Mouse (Mus musculus) stomach, embryonic 16.5 days (tissue): ENCODE measurements around the gene Slc35e3. TPM values are rescaled to one million over a fixed set of nuclear protein-coding genes. Genes with fewer than 3 reads are reported as not detected.

Experiments
- ATAC-seq: fragments of 200-750 bp; cut with Nextera tagmentation; 2 replicates; pipeline ENCODE4 v1.8.0; 2017; ENCODE audit warnings: moderate number of reproducible peaks, moderate TSS enrichment; ENCODE audit not compliant: insufficient read depth, low FRiP score
- H3K27ac ChIP-seq: fragments of 300-500 bp; sonication (generic); 2 replicates; pipeline ENCODE4 v1.5.1; 2014; ENCODE audit warnings: low read length
- H3K27me3 ChIP-seq: fragments of 300-500 bp; sonication (generic); 2 replicates; pipeline ENCODE4 v1.6.1; 2014; ENCODE audit warnings: low read length, control low read depth, mixed read lengths; ENCODE audit not compliant: control insufficient read depth, insufficient read depth
- H3K36me3 ChIP-seq: fragments of 300-500 bp; sonication (generic); 2 replicates; pipeline ENCODE4 v1.6.1; 2014; ENCODE audit warnings: low read length; ENCODE audit not compliant: control insufficient read depth, insufficient read depth
- H3K4me1 ChIP-seq: fragments of 300-500 bp; sonication (generic); 2 replicates; pipeline ENCODE4 v1.6.1; 2014; ENCODE audit warnings: low read length, control low read depth, mixed read lengths; ENCODE audit not compliant: control insufficient read depth, insufficient read depth
- H3K4me2 ChIP-seq: fragments of 300-500 bp; sonication (generic); 2 replicates; pipeline ENCODE4 v1.6.1; 2014; ENCODE audit warnings: low read depth, low read length, mixed read lengths
- H3K4me3 ChIP-seq: fragments of 300-500 bp; sonication (generic); replicated peaks from 2 replicates; pipeline ENCODE4 v1.5.1; 2014; ENCODE audit warnings: mild to moderate bottlenecking, low read length
- H3K9ac ChIP-seq: fragments of 300-500 bp; sonication (generic); 2 replicates; pipeline ENCODE4 v1.6.1; 2014; ENCODE audit warnings: low read length
- H3K9me3 ChIP-seq: fragments of 300-500 bp; sonication (generic); replicated peaks from 2 replicates; pipeline ENCODE4 v1.6.1; 2016; ENCODE audit warnings: low read length, control low read depth; ENCODE audit not compliant: control insufficient read depth
- WGBS: fragments of 180-500 bp; shearing (Covaris S2); extraction: QIAGEN DNeasy Blood & Tissue Kit; methylation state at CpG from one replicate; pipeline ENCODE4 v1.1.7; 2014; 5-methylcytosine and 5-hydroxymethylcytosine counted together
- polyA plus RNA-seq: library from polyadenylated mRNA; unstranded; fragments of >200 nt; fragmentation: Nextera tagmentation; extraction: Ambion mirVana; gene quantifications from 2 replicates; pipeline ENCODE4 v1.2.1, GENCODE M21; 2015

Gene Slc35e3
- polyA plus RNA-seq, 1 experiment from 2014 or later = 14.2 TPM

- 94% methylated on average over 10 of the region's 10 CpGs for WGBS
These were observed 25.0 kb upstream of the Slc35e3 start for GRCm38 (mm10) chr10:117771131-117771510.

DNA sequence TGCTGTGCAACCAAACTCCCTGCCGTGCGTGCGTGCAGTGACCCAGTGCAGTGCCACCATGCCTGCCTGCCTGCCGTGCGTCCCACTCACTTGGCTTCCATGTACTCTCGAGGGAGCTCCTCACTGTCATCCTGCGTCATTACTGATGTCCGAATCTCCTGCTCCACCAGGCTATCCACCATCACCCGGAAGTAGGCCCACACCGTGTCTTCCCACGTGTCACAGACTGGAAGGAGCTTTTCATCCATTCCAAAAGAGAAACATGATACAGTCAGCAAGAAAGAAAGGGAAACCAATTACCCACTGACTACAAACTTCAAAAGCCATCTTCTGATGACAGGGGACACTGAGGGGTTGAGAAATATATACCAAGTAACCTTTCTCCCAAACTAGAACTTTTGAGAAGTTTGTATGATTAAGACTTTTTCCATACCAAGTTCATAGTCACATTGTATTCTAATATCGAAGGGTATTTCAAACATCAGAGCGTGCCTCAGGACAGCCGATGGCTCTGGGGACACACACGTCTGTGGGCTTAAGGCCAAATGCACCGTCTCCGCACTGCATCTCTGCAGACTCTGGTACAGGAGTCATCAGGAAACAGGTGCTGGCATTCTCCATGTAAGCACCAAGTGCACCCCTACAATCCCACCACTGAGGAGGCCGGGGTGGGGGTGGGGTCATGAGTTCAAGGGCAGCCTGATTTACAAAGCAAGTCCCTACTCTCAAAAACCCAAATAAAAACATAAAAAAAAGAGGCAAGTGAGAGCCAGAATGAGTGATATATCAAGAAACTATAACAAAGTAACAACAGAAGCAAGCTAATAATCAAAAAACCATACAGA lies 24.3 kb upstream of the Slc35e3 start:
- no peaks in the 10 kb centered on the region for H3K27me3 ChIP-seq
- H3K36me3 ChIP-seq = peaks cover 32% of the 10 kb centered on the region
- no peak overlapping the region for H3K9ac ChIP-seq
- H3K4me2 ChIP-seq = no peak overlapping the region
- H3K27ac ChIP-seq = no peak overlapping the region
- no peak overlapping the region for H3K4me3 ChIP-seq
- no peak for ATAC-seq
- H3K9me3 ChIP-seq = no peaks in the 10 kb centered on the region
- 92% methylated on average over 18 of the region's 18 CpGs for WGBS
- no peaks in the 10 kb centered on the region for H3K4me1 ChIP-seq

More at GRCm38 (mm10) chr10:117771131-117771510, 25.0 kb upstream of the Slc35e3 start:
- no peaks in the 10 kb centered on the region for H3K27me3 ChIP-seq
- ATAC-seq = no peak
- no peak overlapping the region for H3K9ac ChIP-seq
- no peak overlapping the region for H3K27ac ChIP-seq
- no peak overlapping the region for H3K4me3 ChIP-seq
- H3K4me1 ChIP-seq = no peaks in the 10 kb centered on the region
- no peak overlapping the region for H3K4me2 ChIP-seq
- peaks cover 31% of the 10 kb centered on the region for H3K36me3 ChIP-seq
- H3K9me3 ChIP-seq = no peaks in the 10 kb centered on the region

DNA sequence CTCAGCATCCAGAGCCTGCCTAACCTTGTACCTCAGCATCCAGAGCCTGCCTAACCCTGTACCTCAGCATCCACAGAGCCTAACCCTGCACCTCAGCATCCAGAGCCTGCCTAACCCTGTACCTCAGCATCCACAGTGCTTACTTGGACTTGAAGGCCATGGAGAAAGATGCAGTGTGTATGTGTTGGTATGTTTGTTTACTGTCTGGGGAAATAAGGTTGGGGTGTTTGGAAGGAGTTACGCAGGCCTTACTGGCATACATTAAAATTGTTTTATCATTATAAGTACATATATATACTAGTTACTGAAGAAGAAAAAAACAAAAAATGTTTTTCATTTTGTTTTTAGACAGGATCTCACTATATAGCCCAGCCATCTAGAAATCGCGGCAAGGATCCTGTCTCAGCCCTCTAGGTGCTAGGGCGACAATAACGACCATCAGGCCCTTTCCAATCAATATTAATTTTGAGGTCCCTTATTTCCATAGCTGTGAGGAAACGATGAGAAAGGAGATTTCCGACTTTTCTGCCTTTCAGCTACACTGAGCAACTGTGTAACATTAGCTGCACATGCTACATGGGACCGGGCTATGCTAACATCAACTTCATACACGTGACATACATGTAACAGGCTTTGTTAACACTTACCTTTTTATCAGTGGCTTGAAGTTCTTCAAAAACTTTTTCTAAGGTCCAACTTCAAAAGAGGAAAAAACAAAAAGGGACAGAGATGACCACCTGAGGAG lies 23.5 kb upstream of the Slc35e3 start:
- no peaks in the 10 kb centered on the region for H3K4me1 ChIP-seq
- H3K4me3 ChIP-seq = no peak overlapping the region
- no peaks in the 10 kb centered on the region for H3K9me3 ChIP-seq
- H3K9ac ChIP-seq = no peak overlapping the region
- no peak for ATAC-seq
- WGBS = 94% methylated on average over 9 of the region's 9 CpGs
- no peaks in the 10 kb centered on the region for H3K27me3 ChIP-seq
- H3K4me2 ChIP-seq = no peak overlapping the region
- peaks cover 33% of the 10 kb centered on the region for H3K36me3 ChIP-seq
- no peak overlapping the region for H3K27ac ChIP-seq

DNA sequence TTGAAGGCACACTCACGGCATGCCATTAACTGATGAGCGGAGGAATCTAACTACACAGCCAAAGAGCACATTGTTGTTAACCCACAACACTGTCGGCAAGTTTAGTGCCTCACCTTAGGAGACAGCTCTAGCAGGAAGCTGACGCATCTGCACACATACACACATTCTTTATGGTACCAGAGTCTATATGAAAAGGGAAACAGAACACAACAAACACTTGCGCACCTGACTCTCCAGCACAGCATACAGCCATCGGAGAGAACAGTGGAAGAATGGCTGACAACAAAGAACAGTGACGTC lies 21.9 kb upstream of the Slc35e3 start:
- no peaks in the 10 kb centered on the region for H3K27me3 ChIP-seq
- 88% methylated on average over 7 of the region's 7 CpGs for WGBS
- peaks cover 23% of the 10 kb centered on the region for H3K36me3 ChIP-seq
- no peak for ATAC-seq
- no peak overlapping the region for H3K4me2 ChIP-seq
- no peaks in the 10 kb centered on the region for H3K9me3 ChIP-seq
- H3K27ac ChIP-seq = no peak overlapping the region
- H3K9ac ChIP-seq = no peak overlapping the region
- H3K4me1 ChIP-seq = no peaks in the 10 kb centered on the region
- H3K4me3 ChIP-seq = no peak overlapping the region

- peaks cover 20% of the 10 kb centered on the region for H3K36me3 ChIP-seq
- no peak overlapping the region for H3K4me3 ChIP-seq
- H3K27ac ChIP-seq = no peak overlapping the region
- H3K9me3 ChIP-seq = no peaks in the 10 kb centered on the region
- ATAC-seq = no peak
- no peak overlapping the region for H3K4me2 ChIP-seq
- no peaks in the 10 kb centered on the region for H3K27me3 ChIP-seq
- WGBS = 89% methylated on average over 10 of the region's 10 CpGs
- no peaks in the 10 kb centered on the region for H3K4me1 ChIP-seq
- H3K9ac ChIP-seq = no peak overlapping the region
These were observed 21.3 kb upstream of the Slc35e3 start for GRCm38 (mm10) chr10:117767286-117768140.

GRCm38 (mm10) chr10:117766896-117767160 lies 20.7 kb upstream of the Slc35e3 start:
- ATAC-seq = no peak
- Histone ChIP-seq H3K4me2 (no peak overlapping the region), H3K9me3 (no peaks in the 10 kb centered on the region), H3K4me3 (no peak overlapping the region), H3K27me3 (no peaks in the 10 kb centered on the region), H3K27ac (no peak overlapping the region), H3K9ac (no peak overlapping the region), H3K4me1 (no peaks in the 10 kb centered on the region), H3K36me3 (peaks cover 18% of the 10 kb centered on the region)
- WGBS = 93% methylated on average over 5 of the region's 5 CpGs

- no peak overlapping the region for H3K4me3 ChIP-seq
- WGBS = 88% methylated on average over 16 of the region's 16 CpGs
- H3K36me3 ChIP-seq = peaks cover 24% of the 10 kb centered on the region
- ATAC-seq = no peak
- H3K9ac ChIP-seq = no peak overlapping the region
- H3K4me2 ChIP-seq = no peak overlapping the region
- no peak overlapping the region for H3K27ac ChIP-seq
- no peaks in the 10 kb centered on the region for H3K9me3 ChIP-seq
- H3K27me3 ChIP-seq = no peaks in the 10 kb centered on the region
- H3K4me1 ChIP-seq = no peaks in the 10 kb centered on the region
These were observed 20.1 kb upstream of the Slc35e3 start for GRCm38 (mm10) chr10:117766111-117766895.

- ATAC-seq = no peak
- H3K4me1 ChIP-seq = no peaks in the 10 kb centered on the region
- H3K27ac ChIP-seq = no peak overlapping the region
- WGBS = 92% methylated on average over 11 of the region's 11 CpGs
- H3K9me3 ChIP-seq = no peaks in the 10 kb centered on the region
- no peak overlapping the region for H3K9ac ChIP-seq
- H3K27me3 ChIP-seq = no peaks in the 10 kb centered on the region
- H3K4me3 ChIP-seq = no peak overlapping the region
- peaks cover 33% of the 10 kb centered on the region for H3K36me3 ChIP-seq
- no peak overlapping the region for H3K4me2 ChIP-seq
These were observed 19.1 kb upstream of the Slc35e3 start for GRCm38 (mm10) chr10:117765116-117765894.
